Mouse (Mus musculus) lung, embryonic 14.5 days (tissue): ENCODE results near the gene Ehd1. TPM values are rescaled to one million over a fixed set of nuclear protein-coding genes. Genes with fewer than 3 reads are reported as not detected.

Experiments used
- ATAC-seq: fragments of 200-750 bp; cut with Nextera tagmentation; 2 replicates; pipeline ENCODE4 v1.8.0; 2017; ENCODE audit warnings: mild to moderate bottlenecking, moderate TSS enrichment, moderate library complexity; ENCODE audit not compliant: insufficient read depth
- DNase-seq: peaks from one replicate; pipeline ENCODE4 v3.0.0-alpha.2; 2015
- H3K27ac ChIP-seq: fragments of 300-500 bp; sonication (generic); 2 replicates; pipeline ENCODE4 v1.5.1; 2014; ENCODE audit warnings: low read depth, mild to moderate bottlenecking, moderate library complexity
- H3K27me3 ChIP-seq: fragments of 300-500 bp; sonication (generic); 2 replicates; pipeline ENCODE4 v1.6.1; 2014; ENCODE audit warnings: low read length, control low read depth; ENCODE audit not compliant: insufficient read depth
- H3K36me3 ChIP-seq: fragments of 300-500 bp; sonication (generic); 2 replicates; pipeline ENCODE4 v1.6.1; 2014; ENCODE audit warnings: control low read depth; ENCODE audit not compliant: insufficient read depth
- H3K4me1 ChIP-seq: fragments of 300-500 bp; sonication (generic); 2 replicates; pipeline ENCODE4 v1.6.1; 2014; ENCODE audit warnings: antibody characterized with exemption, control low read depth; ENCODE audit not compliant: insufficient read depth
- H3K4me2 ChIP-seq: fragments of 300-500 bp; sonication (generic); 2 replicates; pipeline ENCODE4 v1.6.1; 2014; ENCODE audit warnings: mild to moderate bottlenecking
- H3K4me3 ChIP-seq: fragments of 300-500 bp; sonication (generic); 2 replicates; pipeline ENCODE4 v1.5.1; 2014; ENCODE audit warnings: low read depth, low read length
- H3K9ac ChIP-seq: fragments of 300-500 bp; sonication (generic); 2 replicates; pipeline ENCODE4 v1.6.1; 2014
- H3K9me3 ChIP-seq: fragments of 300-500 bp; sonication (generic); 2 replicates; pipeline ENCODE4 v1.6.1; 2016; ENCODE audit warnings: low read depth, low read length, control low read depth
- CTCF ChIP-seq: IDR thresholded peaks from 2 replicates; pipeline ENCODE4 v1.5.1; 2016; ENCODE audit warnings: antibody characterized with exemption, low read depth
- WGBS: fragments of 180-500 bp; shearing (Covaris S2); extraction: QIAGEN DNeasy Blood & Tissue Kit; methylation state at CpG from one replicate; pipeline ENCODE4 v1.1.7; 2014; 5-methylcytosine and 5-hydroxymethylcytosine counted together
- polyA plus RNA-seq: library from polyadenylated mRNA; unstranded; fragments of >200 nt; fragmentation: Nextera tagmentation; extraction: Ambion mirVana; gene quantifications from 2 replicates; pipeline ENCODE4 v1.2.1, GENCODE M21; 2014

Ehd1 gene
- polyA plus RNA-seq, 1 experiment from 2014 or later, result 50.3 TPM

DNA sequence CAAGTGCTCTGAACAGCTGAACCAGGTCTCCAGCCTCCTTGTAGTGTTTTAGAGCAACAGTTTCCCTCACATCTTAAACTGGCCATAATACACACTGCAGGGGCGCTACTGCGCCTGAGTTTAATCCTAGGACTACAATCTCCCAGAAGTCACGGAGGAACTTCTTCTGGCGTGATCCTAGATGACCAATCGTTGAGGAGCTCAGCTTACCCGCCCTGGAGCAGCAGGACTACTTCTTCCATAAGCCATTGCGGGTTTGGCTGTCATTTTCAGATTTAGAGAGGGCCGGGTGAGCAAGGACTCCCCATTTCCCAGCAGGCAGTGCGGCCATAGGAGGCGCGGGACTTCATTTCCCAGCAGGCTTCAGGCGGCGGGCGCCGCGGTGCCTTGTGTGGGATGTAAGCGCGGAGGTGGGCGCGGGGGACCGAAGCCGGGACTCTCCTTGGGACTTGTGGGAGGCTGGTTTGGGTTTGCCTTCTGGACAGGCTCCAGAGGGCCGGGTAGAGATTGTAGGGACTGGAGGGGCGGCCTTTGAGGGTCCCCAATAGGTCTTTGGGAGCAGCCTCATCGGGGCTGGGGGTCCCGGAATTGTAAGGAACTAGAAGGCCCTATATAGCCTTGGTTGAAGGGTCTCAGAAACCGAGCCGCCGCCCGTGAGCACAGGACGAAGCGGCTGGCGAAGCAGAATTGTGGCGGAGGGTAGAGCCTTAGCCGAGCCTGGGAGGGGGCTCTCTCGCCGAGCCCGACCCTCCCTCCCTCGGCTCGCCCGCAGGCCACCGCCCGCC, 58.3 kb downstream of the Ehd1 start, which contains the start of gene Men1:
Gene Men1 (plus strand): TSS at position 307 of the 785 bp plus-strand sequence.
- no peaks in the 10 kb centered on the region for H3K27me3 ChIP-seq
- H3K9me3 ChIP-seq, result no peaks in the 10 kb centered on the region
- ATAC-seq (peak; percentile 94), DNase-seq (peak; percentile 98)
- H3K9ac ChIP-seq, result peak within 1 kb of the TSS; percentile 68
- WGBS, result under 1% methylated on average over 43 of the region's 43 CpGs
- TF ChIP-seq CTCF, result peak; percentile 56
- peak within 1 kb of the TSS; percentile 78 for H3K4me3 ChIP-seq
- H3K4me2 ChIP-seq, result peak within 1 kb of the TSS; percentile 90
- peaks cover 9% of the 10 kb centered on the region for H3K4me1 ChIP-seq
- H3K27ac ChIP-seq, result peak within 1 kb of the TSS; percentile 85
- peaks cover 35% of the 10 kb centered on the region for H3K36me3 ChIP-seq

DNA sequence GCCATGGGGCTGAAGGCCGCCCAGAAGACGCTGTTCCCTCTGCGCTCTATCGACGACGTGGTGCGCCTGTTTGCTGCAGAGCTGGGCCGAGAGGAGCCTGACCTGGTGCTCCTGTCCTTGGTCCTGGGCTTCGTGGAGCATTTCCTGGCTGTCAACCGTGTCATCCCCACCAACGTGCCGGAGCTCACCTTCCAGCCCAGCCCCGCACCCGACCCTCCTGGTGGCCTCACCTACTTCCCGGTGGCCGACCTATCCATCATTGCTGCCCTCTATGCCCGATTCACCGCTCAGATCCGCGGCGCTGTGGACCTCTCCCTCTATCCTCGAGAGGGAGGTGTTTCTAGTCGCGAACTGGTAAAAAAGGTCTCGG, 58.9 kb downstream of the Ehd1 start:
- H3K4me2 ChIP-seq, result peak overlapping the region; percentile 90
- H3K9me3 ChIP-seq, result no peaks in the 10 kb centered on the region
- no peaks in the 10 kb centered on the region for H3K27me3 ChIP-seq
- H3K27ac ChIP-seq, result peak overlapping the region; percentile 9
- peak overlapping the region; percentile 68 for H3K9ac ChIP-seq
- peaks cover 40% of the 10 kb centered on the region for H3K36me3 ChIP-seq
- peak overlapping the region; percentile 78 for H3K4me3 ChIP-seq
- peak; percentile 36; the same call in 1 of the 2 replicates for ATAC-seq
- H3K4me1 ChIP-seq, result peaks cover 9% of the 10 kb centered on the region
- WGBS, result under 1% methylated on average over 25 of the region's 25 CpGs
- TF ChIP-seq CTCF, result no peak
- peak; percentile 6 for DNase-seq

DNA sequence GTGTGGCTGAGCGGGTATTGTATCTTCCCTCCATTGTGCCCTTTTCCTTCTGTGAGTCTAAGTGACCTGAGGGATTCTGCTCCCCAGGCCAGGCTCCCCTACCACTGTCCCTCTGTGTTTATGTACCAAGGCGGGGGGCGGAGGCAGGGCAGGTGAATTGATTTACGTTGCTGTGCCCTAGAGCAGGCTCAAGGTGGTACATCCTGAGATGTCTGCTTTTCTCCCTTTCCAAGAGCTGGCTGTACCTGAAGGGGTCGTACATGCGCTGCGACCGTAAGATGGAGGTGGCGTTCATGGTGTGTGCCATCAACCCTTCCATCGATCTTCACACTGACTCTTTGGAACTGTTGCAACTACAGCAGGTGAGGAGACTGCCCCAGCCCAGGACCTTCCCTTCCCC, 60.4 kb downstream of the Ehd1 start:
- no peak for TF ChIP-seq CTCF

DNA sequence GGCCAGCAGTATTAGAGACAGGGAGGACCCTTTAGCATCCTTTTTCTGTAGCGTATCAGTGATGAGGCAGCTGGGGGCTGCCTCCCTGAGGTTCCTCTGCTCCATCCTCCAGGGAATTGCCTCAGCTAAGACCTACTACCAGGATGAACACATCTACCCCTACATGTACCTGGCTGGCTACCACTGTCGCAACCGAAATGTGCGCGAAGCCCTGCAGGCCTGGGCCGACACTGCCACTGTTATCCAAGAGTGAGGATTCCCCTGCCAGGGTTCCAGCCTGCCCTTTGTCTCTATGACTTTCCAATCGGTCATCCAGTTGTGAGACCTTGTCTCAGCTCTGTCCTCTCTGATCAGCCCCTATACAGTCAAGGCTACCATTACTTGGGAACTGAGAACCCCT, 61.6 kb downstream of the Ehd1 start:
- no peak overlapping the region for H3K27ac ChIP-seq
- DNase-seq (no peak), ATAC-seq (no peak)
- 94% methylated on average over 7 of the region's 7 CpGs for WGBS
- H3K4me2 ChIP-seq, result no peak overlapping the region
- H3K27me3 ChIP-seq, result no peaks in the 10 kb centered on the region
- no peak for TF ChIP-seq CTCF
- H3K4me1 ChIP-seq, result peaks cover 9% of the 10 kb centered on the region
- no peak overlapping the region for H3K9ac ChIP-seq
- no peak overlapping the region for H3K4me3 ChIP-seq
- no peaks in the 10 kb centered on the region for H3K9me3 ChIP-seq
- H3K36me3 ChIP-seq, result peaks cover 44% of the 10 kb centered on the region

More for the DNA sequence above, 60.4 kb downstream of the Ehd1 start:
- DNase-seq, result no peak
- Histone ChIP-seq H3K4me2 (peak overlapping the region; percentile 90), H3K9me3 (no peaks in the 10 kb centered on the region), H3K27ac (no peak overlapping the region), H3K4me1 (peaks cover 9% of the 10 kb centered on the region), H3K4me3 (peak overlapping the region; percentile 78), H3K27me3 (no peaks in the 10 kb centered on the region), H3K36me3 (peaks cover 40% of the 10 kb centered on the region), H3K9ac (peak overlapping the region; percentile 68; the same call in 1 of the 2 replicates)
- ATAC-seq, result no peak
- WGBS, result 93% methylated on average over 10 of the region's 10 CpGs

DNA sequence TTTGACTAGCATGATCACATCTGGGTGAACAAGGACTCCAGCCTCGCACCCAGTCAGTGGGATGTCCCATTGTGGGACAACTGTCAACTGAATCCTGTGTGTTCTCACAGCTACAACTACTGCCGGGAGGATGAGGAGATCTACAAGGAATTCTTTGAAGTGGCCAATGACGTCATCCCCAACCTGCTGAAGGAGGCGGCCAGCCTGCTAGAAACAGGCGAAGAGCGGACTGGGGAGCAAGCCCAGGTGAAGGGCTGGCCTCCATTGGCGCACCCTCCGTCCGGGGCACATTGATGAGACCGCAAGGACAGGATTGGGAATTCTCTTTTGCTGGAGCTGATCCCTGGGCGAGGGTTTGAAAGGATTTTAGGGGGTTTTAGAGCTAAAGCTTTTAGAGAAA, 62.2 kb downstream of the Ehd1 start:
- Histone ChIP-seq H3K9me3 (no peaks in the 10 kb centered on the region), H3K4me2 (no peak overlapping the region), H3K36me3 (peaks cover 47% of the 10 kb centered on the region), H3K9ac (no peak overlapping the region), H3K27me3 (no peaks in the 10 kb centered on the region), H3K27ac (no peak overlapping the region), H3K4me1 (peaks cover 9% of the 10 kb centered on the region), H3K4me3 (no peak overlapping the region)
- TF ChIP-seq CTCF, result no peak
- WGBS, result 84% methylated on average over 11 of the region's 11 CpGs
- DNase-seq (peak; percentile 12), ATAC-seq (no peak)

DNA sequence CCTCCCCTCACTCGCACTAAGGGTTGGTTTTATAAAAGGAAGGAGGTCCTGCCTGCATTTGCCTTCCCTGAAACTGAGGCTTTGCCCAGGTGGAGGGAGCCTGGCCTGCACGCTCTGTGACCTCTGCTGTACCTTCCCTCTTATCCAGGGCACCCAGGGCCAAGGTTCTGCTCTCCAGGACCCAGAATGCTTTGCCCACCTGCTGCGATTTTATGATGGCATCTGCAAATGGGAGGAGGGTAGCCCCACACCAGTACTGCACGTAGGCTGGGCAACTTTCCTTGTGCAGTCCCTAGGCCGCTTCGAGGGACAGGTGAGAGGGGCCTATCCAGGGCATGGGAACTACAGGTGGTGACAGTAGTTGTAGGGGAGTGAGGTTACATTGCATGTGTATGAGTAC, 62.7 kb downstream of the Ehd1 start:
- Histone ChIP-seq H3K27me3 (no peaks in the 10 kb centered on the region), H3K9ac (no peak overlapping the region), H3K27ac (no peak overlapping the region), H3K4me2 (no peak overlapping the region), H3K36me3 (peaks cover 51% of the 10 kb centered on the region), H3K9me3 (no peaks in the 10 kb centered on the region), H3K4me3 (no peak overlapping the region), H3K4me1 (peaks cover 9% of the 10 kb centered on the region)
- no peak for TF ChIP-seq CTCF
- no peak for ATAC-seq
- WGBS, result 91% methylated on average over 6 of the region's 6 CpGs
- no peak for DNase-seq

DNA sequence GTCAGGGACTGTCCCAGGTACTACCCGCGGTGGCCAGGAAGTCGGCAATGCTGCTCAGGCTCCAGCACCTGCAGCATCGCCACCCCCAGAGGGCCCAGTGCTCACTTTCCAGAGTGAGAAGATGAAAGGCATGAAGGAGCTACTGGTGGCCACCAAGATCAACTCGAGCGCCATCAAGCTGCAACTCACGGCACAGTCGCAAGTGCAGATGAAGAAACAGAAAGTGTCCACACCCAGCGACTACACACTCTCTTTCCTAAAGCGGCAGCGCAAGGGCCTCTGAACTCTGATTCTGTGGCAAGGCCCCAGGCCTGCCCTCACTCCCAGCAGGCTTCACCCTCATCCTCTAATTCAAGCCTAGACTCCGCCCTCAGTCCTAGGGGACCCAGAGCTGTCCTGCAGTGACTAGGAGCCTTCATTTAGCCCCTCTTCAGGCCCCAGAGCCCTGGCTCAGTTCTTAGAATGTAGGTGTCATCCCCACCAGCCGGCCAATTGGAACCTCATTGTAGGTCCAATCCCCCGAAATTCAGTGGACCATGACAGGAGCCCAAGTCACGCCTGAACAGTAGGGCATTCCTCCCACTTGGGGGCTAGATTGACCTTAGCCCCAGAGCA, 63.5 kb downstream of the Ehd1 start:
- Histone ChIP-seq H3K4me2 (0 out of 2 replicates have a peak overlapping the region, but pooled peaks have one; percentile 99), H3K4me1 (peaks cover 9% of the 10 kb centered on the region), H3K9me3 (no peaks in the 10 kb centered on the region), H3K27me3 (no peaks in the 10 kb centered on the region), H3K4me3 (peak overlapping the region; percentile 75; the same call in 1 of the 2 replicates), H3K36me3 (peaks cover 55% of the 10 kb centered on the region), H3K27ac (peak overlapping the region; percentile 68), H3K9ac (no peak overlapping the region)
- 74% methylated on average over 15 of the region's 15 CpGs for WGBS
- TF ChIP-seq CTCF, result no peak
- DNase-seq (peak; percentile 23), ATAC-seq (no peak)
